Mouse (Mus musculus): ENCODE data around the gene Cbx4.

DNA sequence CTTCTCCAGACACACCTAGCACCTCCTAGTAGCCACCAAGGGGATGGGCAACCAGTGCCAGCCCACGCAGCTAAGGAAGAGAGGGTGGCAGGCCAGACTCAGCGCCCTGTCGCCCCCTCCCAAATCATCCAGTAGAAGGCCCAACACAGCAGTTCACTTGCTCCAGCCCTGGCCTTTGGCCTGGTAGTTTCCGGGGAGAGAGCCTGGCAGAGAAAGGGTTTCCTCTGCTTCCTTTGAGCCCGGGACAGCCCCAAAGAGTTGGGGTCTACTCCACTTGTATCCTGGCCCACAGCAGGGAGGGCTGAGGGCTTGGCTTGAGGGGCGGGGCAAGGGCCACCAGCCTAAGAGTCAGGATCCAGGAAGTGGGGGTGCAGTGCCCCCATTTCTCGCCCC, 6.6 kb downstream of the Cbx4 start:
- TF ChIP-seq POLR2A (IDR thresholded peaks at IDR 0.05; ENCODE audit: insufficient read depth, low read length) = no peak
- no peak for TF ChIP-seq CTCF (IDR thresholded peaks at IDR 0.05; ENCODE audit: low read depth, low read length)
- no peak for TF ChIP-seq EP300 (IDR thresholded peaks at IDR 0.05; ENCODE audit: insufficient read depth, low read depth, low read length)

All from ES-Bruce4 (cell line).